Mouse (Mus musculus) left cerebral cortex, postnatal 36 days (tissue): ENCODE data around the gene Parp12. TPM values are rescaled to one million over a fixed set of nuclear protein-coding genes. Genes with fewer than 3 reads are reported as not detected.
A peak's percentile ranks its signal among the peaks of the same experiment; 100 is the strongest.

Source experiments
- DNase-seq, 2 experiments: peaks; one replicate each; pipeline ENCODE4 v3.0.0; 2021 to 2022; ENCODE audit warnings: low spot score in 2 of 2, mixed read lengths in 1 of 2
- intact Hi-C: fragments of 180-260 bp; cut with DNase I; formaldehyde crosslinking; loops from one replicate; pipeline ENCODE4 v1.15.1; 2025
- total RNA-seq, 2 experiments: library from RNA; stranded (reverse); gene quantifications; 2 replicates each; pipeline ENCODE4 v1.2.3; 2021

The Parp12 gene
- 1 to 10 TPM; 4.3 to 5.1 TPM for total RNA-seq

DNA sequence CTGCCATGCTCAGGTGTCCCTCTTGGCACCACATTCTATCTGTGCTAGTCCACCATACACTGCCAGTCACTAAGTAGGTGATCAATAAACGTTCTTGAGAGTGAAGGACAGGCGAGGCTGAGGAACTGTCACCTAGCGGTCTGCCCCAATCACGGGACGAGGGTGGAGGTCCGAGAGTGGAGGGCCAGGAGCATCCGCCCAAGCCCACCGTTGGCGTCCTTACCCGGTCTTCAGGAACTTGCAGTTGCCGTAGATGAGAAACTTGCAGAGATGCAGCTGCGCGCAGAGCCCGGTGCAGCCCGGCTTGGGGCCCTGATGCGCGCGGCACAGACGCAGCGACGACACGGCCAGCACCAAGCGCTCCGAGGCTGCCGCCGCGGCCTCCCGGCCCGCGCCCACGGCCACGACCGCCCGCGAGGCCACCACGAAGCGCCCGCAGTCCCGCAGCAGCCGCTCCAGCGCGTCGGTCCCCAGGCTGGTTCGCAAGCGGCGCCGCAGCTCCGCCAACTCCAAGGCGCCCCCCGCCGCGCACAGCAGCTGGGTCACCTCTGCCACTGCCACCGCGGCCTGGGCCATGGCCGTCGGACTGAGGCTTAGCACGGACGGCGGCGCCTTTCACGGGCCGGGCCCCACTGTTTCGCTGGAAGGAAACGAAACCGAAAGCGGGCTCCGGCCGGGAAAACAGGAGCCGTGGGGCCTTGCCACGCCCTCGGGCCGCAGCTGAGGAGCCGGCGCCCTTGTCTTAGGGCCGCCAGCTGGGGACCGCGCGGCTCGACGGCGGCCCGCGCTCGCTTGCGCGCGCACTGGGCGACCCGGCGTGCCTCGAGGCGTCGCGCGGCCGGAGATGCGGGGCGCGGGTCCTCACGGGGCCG is at the start of gene Parp12:
Gene Parp12, minus strand, starts transcription at position 766 of the 872 bp plus-strand sequence.
- intact Hi-C loops: no loop called here
- peak; percentile 50 to 57 for DNase-seq

DNA sequence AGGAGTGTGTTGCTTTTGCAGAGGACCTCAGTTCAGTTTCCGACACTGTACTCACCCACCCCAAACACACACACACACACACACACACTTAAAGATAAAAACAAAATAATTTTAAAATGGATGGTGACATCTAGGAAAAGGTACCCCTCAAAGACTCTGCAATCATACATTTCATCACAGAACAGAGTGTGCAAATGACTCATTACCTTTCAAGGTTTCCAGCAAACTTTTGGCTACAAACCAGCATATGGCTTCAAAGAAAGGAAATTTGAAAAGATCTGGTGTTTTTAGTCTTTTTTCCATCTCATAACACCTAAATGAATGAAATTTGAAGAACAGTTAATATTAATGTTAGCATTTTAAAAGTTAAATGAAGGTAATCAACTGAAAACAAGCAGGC is 46.7 kb upstream of the Parp12 start:
- intact Hi-C loops: no loop called here

DNA sequence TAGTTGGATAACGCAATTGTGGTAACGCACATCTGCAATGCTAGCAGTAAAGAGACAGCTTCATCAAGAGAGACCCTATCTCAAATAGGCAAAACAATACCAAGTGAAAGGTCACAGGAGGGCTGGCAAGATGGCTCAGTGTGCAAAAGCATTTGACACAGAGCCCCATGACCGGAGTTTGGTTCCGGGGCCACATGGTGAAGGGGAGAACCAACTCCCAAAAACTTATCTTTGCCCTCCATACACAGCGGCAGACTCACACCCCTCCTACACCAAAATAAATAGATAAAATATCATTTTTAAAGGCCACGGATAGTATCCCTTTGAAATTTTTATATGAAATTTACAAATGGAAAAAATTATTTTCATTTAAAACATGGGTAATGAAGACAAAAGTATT is 43.8 kb upstream of the Parp12 start:
- DNase-seq: no peak
- intact Hi-C loops: no loop called here

More for the DNA sequence above, 46.7 kb upstream of the Parp12 start:
- no peak for DNase-seq

DNA sequence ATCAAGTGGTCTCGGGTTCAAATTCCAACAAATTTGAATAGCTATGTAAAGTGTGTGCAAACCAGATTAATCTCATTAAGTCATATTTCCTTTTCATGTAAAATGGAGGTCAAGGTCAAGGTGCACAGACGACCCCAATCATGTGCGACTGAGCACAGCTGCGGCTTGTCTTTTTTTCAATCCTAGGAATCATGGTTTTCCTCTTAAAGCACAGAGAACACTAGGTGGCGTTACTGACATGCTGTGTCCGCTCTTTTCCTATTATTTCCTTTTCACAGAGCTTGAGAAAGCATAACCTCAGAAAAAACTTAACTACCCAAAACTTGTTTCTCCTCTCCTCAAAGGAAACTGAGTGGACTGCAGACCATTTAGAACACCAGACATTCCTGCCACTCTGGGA is 27.9 kb upstream of the Parp12 start:
- intact Hi-C loops: loop anchor here (2.0 kb wide), 1 partner anchor 199 kb away; no protein-coding TSS in a partner anchor
- no peak for DNase-seq

DNA sequence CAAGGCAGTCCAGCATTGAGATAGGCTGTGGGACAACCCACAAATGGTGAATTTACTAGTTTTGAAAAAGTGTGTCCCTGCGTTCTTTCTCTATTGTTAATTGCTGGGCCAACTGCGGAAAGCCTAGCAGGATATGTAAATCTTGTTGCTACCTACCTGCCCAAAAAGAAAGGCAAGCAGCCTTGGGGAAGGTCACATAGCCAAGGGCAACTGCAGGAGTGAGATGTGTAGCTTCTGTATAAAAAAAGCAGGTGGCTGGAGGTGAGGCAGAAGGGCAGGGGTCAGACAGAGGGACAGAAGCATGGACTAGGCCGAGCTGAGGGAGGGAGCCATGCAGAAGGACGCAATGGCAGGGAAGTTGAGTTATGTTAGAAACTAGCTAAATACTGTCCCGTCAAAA is 14.4 kb upstream of the Parp12 start:
- DNase-seq: no peak
- intact Hi-C loops: no loop called here

DNA sequence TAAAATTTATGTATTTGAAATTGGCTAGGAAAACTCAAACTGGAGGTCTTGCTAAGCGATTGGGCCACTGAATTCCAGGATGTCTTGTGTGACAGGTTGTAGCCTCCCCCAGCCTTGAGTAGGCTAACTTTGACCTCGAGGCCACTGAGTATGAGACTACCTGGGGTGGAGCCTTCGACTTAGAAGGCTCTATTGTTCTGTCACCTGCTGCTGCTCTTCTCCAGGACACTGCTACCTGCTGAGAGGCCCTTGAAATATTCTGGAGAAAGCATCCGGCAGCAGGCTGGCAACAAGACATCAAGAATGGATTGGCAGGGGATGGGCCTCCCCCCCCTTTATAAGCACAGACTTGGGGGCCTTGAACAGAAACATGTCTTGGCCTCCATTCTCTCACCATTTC is 13.3 kb upstream of the Parp12 start:
- no peak for DNase-seq
- intact Hi-C loops: no loop called here

DNA sequence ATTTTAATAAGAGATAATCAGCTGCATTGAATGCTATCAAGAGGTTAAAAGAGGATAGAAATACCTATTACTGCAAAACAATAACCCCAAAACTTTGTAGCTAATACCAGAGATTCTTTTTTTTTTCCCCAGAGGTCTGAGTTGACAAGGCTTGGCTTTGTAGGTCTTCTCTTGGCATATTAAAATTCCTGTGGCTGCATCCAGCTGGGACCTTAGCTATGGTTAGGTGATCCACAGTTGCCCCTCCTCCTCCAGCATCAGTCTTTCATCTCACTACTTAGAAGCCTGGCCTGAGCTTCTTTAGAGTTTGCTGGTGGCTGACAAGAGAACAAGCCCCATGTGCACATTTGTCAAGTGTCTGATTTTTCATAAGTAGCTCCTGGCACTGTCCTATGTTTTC is 6.6 kb upstream of the Parp12 start:
- intact Hi-C loops: no loop called here
- DNase-seq: no peak

DNA sequence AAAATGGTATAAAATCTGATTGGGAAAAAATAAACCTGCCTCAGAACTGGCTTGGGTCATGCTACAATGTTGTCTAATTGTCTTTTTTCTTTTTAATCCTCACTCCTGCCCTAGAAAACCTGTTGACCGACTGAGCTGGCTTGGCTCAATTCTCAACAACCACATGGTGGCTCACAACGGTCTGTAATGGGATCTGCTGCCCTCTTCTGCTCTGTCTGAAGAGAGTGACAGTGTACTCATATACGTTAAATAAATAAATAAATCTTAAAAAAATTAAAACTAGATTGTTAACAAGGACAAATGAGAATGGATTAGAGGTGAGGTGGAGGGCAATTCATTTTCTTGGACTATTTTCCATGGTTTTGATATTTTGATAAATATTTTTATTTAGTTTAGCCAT is 2.5 kb upstream of the Parp12 start:
- intact Hi-C loops: no loop called here

DNA sequence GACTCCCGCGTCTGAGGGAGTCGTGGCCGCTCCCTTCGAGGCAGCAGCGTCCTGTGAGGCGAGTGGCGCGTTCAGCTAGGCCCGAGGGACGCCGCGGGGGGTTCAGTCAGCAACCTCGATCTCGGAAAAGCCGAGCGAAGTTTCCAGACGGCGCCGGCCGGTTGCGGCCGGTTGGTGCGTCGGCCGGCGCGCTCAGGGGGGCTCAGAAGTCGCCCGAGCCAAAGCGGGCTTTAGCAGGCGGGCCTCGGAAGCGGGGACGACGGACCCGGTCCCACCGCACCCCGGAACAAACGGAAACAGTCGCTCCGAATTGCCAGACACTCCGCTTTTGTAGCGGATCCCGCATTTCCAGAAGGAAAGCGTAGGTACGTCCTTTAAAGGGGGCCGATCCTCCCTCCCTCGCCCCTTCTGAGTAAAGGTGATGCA is 320 bp upstream of the Parp12 start:
- DNase-seq: no peak
- intact Hi-C loops: no loop called here

More for the DNA sequence above, 2.5 kb upstream of the Parp12 start:
- no peak for DNase-seq

DNA sequence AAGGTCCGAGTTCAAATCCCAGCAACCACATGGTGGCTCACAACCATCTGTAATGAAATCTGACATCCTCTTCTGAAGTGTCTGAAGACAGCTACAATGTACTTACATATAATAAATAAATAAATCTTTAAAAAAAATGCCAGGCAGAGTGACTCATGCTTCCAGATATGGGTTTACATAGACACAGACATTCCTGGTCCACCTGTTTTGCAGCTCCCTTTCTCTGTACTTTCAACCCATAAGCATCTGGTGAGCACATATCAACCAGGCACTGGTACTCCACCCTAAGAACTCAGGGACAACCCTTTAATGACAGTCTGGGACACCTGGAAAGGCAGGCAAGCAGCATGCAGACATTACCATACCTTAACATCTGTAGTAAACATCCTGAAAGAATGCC is 2.7 kb downstream of the Parp12 start:
- intact Hi-C loops: no loop called here
- DNase-seq: no peak

DNA sequence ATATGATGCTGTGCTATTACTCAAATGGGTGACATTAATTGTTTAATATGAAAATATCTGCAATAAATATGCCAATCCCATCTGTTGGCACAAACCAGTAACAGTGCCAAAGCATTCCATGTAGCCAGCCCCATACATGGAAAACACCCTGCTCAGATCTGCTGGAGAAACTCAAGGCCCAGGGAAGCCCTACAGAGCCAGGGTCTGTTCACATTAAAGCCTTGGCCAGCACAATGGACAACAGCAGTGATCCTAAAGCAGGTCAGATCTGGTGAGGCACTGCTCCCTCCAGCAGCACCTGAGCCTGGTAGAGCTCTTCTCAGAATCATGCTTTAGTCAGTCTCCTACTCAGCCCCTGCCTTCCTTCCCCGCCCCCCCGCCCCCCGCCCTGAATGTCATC is 5.0 kb downstream of the Parp12 start:
- intact Hi-C loops: no loop called here
- DNase-seq: no peak

DNA sequence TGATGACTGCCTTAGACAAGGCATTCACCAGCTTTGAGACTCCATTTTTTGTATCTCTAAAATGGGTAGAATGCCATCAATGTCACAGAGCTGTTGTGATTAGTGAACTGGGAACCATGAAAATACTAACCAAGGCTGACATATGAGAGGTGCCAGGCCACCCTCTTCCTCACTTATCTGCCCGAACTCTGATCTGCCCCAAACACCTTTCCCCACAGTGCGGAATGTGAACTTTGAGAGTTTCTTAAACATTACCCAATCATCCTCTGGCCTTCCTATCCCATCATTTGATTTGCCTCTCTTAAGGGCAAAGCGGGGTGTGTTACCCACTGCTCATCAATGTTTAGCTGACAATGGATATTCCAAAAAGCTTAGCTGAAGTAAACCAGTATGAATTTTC is 5.4 kb downstream of the Parp12 start:
- no peak for DNase-seq
- intact Hi-C loops: no loop called here

DNA sequence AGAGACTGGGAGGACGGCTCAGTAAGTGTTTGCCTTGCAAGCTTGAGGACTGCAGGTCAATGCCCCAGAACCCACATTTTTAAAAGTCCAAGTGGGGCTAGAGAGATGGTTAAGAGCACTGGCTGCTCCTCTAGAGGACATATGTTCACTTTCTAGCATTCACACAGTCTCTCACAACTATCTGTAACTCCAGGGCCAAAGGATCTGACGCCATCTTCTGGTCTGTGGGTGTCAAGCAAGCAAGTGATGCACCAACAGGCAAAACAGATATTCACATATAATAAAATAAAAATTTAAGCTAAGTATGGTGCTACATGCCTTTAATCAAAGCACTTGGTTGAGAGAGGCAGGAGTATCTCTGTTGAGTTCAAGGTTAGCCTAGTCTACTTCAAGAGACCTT is 11.3 kb downstream of the Parp12 start:
- intact Hi-C loops: no loop called here
- DNase-seq: no peak

DNA sequence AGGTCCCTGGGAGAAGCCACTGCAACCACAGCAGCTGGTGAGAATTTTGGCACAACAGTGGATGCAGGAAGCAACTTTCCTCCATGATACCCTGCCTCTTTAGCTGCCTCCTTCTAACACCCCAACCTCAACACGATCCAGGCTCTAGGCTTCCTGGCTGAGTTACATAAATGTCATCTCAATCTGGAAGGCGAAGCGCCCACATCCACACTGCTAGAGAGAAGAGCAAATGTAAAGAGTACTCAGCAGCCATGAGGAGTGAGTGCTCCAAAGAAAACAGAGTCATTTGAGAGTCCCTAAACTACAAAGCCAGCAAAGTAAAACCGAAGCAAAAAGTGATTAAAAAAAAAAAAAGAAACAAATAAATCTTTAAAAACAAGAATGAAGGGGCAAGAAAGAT is 13.5 kb downstream of the Parp12 start:
- intact Hi-C loops: no loop called here
- no peak for DNase-seq

DNA sequence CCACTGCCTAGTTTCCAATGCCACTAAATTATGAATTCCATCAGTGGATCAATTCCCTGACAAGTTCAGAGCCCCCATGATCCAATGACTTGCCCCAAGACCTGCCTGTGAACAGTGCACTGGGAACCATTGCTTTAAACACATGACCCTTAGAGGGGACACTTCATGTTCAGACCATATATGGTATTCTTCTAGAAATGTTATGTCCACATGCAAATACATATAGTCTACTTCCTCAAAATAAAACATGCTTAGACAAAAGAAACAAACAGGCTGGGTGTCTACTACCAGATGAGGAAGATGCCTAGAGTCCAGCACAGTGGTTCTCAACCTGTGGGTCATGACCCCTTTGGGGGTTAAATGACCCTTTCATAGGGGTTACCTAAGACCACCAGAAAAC is 41.7 kb downstream of the Parp12 start:
- intact Hi-C loops: no loop called here
- no peak for DNase-seq

DNA sequence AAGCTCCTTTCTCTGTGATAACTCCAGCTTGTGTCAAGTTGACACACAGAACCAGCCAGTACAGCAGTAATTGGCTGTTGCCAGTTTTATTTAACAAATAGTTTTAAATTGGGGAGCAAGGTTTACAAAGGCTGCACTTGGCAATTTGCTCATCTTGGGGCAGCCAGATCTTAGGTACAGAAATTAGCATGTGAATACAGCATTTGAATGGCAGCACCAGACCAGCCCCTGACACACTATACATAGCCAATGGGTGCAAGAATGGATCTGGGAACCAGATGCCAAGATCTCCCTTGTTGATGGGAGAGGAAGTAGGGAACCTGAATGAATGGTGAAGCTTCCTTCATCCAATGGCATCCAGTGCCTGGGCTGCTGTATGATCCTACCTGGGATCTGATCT is 44.0 kb downstream of the Parp12 start:
- intact Hi-C loops: no loop called here
- DNase-seq: no peak

DNA sequence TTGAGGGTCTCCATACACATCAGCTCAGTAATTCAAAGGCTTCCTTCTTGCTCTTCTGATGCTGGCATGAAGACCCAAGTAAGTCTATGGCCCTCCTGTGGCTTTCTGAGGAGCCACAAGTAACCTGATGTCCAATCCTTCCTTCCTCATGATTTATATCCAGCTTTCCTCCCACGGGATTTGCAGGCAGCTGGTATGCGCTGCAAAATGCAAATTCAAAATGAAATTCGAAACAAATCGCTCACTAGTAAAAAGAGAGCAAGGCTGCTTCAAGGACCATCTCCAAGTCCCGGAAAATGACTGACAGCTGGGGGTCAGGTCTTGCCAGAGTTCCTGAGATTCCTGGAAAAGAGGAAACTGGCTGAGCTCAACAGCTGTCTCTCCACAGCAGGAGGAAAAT is 45.5 kb downstream of the Parp12 start:
- DNase-seq: peak in 1 of 2 experiments; percentile 25
- intact Hi-C loops: no loop called here

DNA sequence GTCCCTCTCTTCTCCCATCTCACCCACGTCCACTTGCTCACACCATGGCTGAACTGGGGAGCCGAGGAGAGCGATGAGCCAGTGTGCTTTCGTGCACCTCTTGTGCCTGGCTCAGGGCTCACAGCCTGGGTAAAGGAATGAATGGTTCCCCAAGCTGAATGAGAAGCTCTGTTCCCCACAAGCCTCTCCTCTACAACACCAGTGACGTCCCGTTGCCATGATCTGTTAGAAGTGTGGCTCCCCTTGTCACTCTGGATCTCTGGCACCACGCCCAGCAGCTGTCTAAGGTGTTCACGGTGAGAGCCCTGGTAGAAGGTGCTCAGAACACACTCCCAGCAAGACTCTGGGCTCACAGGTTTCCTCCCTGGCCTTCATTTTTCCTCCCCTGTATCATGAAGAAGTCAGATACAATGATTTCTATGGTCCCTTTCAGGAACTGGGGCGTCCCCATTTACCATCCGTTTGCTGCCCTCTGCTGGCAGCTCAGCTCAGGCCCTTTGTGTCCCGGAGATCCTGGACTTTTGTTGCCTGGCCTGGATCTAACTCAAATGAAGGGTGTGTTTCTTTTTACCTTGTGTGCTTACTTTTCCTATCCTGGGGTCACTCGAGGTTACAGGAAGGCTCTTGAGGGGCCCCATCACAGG is 51.1 kb downstream of the Parp12 start:
- peak; percentile 75 to 81 for DNase-seq
- intact Hi-C loops: loop anchor here (1.0 to 5.0 kb wide), 3 partner anchors 193 to 415 kb away; no protein-coding TSS in a partner anchor

DNA sequence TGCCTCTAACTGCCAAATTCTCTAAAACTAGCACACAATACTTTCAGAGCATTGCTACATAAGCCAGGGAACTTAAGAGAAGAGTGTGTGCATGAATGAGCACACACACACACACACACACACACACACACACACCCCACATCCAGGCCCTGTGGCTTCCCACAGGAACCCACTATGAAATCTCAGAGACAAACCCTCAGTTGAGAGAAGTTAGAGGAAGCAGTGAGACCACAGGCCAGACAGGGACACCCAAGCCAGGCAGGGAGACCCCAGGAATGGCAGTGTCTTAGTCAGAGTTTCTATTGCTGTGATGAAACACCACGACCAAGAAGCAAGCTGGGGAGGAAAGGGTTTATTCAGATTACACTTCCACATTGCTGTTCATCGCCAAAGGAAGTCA is 54.6 kb downstream of the Parp12 start:
- DNase-seq: no peak
- intact Hi-C loops: no loop called here

DNA sequence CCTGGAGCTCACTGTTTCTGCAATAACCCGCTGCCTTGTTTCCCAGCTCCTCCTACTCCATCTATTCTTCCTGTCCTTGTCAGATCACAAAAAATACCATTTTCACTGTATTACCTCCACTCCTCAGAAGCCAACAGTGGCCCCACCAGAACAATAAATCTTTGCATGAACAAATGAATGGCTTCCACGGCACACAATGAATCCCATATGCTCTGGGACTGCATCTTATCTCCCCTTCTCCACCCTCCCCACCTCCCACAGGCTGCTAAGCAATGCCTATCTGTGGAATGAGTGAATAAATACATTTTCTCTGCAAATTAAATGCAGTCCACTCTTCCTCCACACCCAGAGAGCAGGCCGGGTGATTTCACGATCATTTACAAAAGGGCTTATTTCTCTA is 57.0 kb downstream of the Parp12 start:
- DNase-seq: no peak
- intact Hi-C loops: no loop called here
